Mouse (Mus musculus) ES-Bruce4 (cell line): Measurements from ENCODE around the gene Epx. TPM values are rescaled to one million over a fixed set of nuclear protein-coding genes. Genes with fewer than 3 reads are reported as not detected.

Experiments used
- H3K27ac ChIP-seq: 2 replicates; pipeline ENCODE4 v1.5.1; 2012; ENCODE audit warnings: low read length, inconsistent platforms; ENCODE audit not compliant: insufficient read depth
- H3K27me3 ChIP-seq: 2 replicates; pipeline ENCODE4 v1.6.1; 2012; ENCODE audit warnings: mild to moderate bottlenecking, low read length, inconsistent platforms; ENCODE audit not compliant: control insufficient read depth, poor library complexity, insufficient read depth, severe bottlenecking
- H3K36me3 ChIP-seq: 2 replicates; pipeline ENCODE4 v1.6.1; 2012; ENCODE audit warnings: inconsistent platforms, mild to moderate bottlenecking, low read length, moderate library complexity; ENCODE audit not compliant: control insufficient read depth, poor library complexity, insufficient read depth, severe bottlenecking
- H3K4me1 ChIP-seq: one replicate; pipeline ENCODE4 v1.8.1; 2011; ENCODE audit warnings: low read length; ENCODE audit not compliant: control insufficient read depth, insufficient read depth
- H3K4me3 ChIP-seq: 2 replicates; pipeline ENCODE4 v1.5.1; 2011; ENCODE audit warnings: low read depth, mild to moderate bottlenecking, low read length
- H3K9ac ChIP-seq: 2 replicates; pipeline ENCODE4 v1.6.1; 2012; ENCODE audit warnings: low read depth, mild to moderate bottlenecking, inconsistent platforms; ENCODE audit not compliant: poor library complexity, severe bottlenecking
- H3K9me3 ChIP-seq: replicated peaks from 2 replicates; pipeline ENCODE4 v1.6.1; 2012; ENCODE audit warnings: mild to moderate bottlenecking, low read length, inconsistent platforms; ENCODE audit not compliant: control insufficient read depth, poor library complexity, insufficient read depth, severe bottlenecking
- CTCF ChIP-seq: IDR thresholded peaks from one replicate; pipeline ENCODE4 v1.8.1; 2011; ENCODE audit warnings: low read depth, low read length
- EP300 ChIP-seq: IDR thresholded peaks from 2 replicates; pipeline ENCODE4 v1.6.1; 2011; ENCODE audit warnings: low read depth, low read length; ENCODE audit not compliant: insufficient read depth
- POLR2A ChIP-seq: IDR thresholded peaks from one replicate; pipeline ENCODE4 v1.8.1; 2011; ENCODE audit warnings: low read length; ENCODE audit not compliant: insufficient read depth
- polyA plus RNA-seq: library from polyadenylated mRNA; stranded (reverse); fragments of >200 nt; gene quantifications from 2 replicates; pipeline ENCODE4 v1.2.4, GENCODE M21; 2011; ENCODE audit warnings: low read depth; ENCODE audit not compliant: missing spikeins, insufficient read depth, insufficient read length

Gene Epx
- polyA plus RNA-seq, 1 experiment = not detected

GRCm38 (mm10) chr11:87892168-87892567 lies 16.8 kb upstream of the Epx start, which contains the start of gene Olfr462:
Gene Olfr462, minus strand, starts transcription at chr11:87892268.
- Histone ChIP-seq H3K27me3 (no peaks in the 10 kb centered on the region), H3K27ac (no peak within 1 kb of the TSS), H3K9ac (no peak within 1 kb of the TSS), H3K4me1 (no peaks in the 10 kb centered on the region), H3K9me3 (no peaks in the 10 kb centered on the region; the same call in 1 of the 2 replicates), H3K4me3 (no peak within 1 kb of the TSS), H3K36me3 (no peaks in the 10 kb centered on the region)
- no peak for TF ChIP-seq POLR2A
- TF ChIP-seq CTCF = no peak
- no peak for TF ChIP-seq EP300

- Histone ChIP-seq H3K4me1 (no peaks in the 10 kb centered on the region), H3K9ac (no peak overlapping the region), H3K4me3 (no peak overlapping the region), H3K27ac (no peak overlapping the region), H3K27me3 (no peaks in the 10 kb centered on the region), H3K9me3 (no peaks in the 10 kb centered on the region), H3K36me3 (no peaks in the 10 kb centered on the region)
- no peak for TF ChIP-seq CTCF
- no peak for TF ChIP-seq EP300
- no peak for TF ChIP-seq POLR2A
Observed at GRCm38 (mm10) chr11:87884856-87885255, 9.5 kb upstream of the Epx start.

- H3K27ac ChIP-seq = no peak overlapping the region
- H3K9me3 ChIP-seq = no peaks in the 10 kb centered on the region
- H3K27me3 ChIP-seq = no peaks in the 10 kb centered on the region
- H3K36me3 ChIP-seq = no peaks in the 10 kb centered on the region
- no peak overlapping the region for H3K4me3 ChIP-seq
- H3K9ac ChIP-seq = no peak overlapping the region
- H3K4me1 ChIP-seq = no peaks in the 10 kb centered on the region
- TF ChIP-seq CTCF (no peak), EP300 (no peak), POLR2A (no peak)
Observed at GRCm38 (mm10) chr11:87883493-87883892, 8.2 kb upstream of the Epx start.

GRCm38 (mm10) chr11:87881714-87882113 lies 6.4 kb upstream of the Epx start:
- Histone ChIP-seq H3K4me3 (no peak overlapping the region), H3K36me3 (no peaks in the 10 kb centered on the region), H3K27me3 (no peaks in the 10 kb centered on the region), H3K4me1 (no peaks in the 10 kb centered on the region), H3K9ac (no peak overlapping the region), H3K27ac (no peak overlapping the region), H3K9me3 (no peaks in the 10 kb centered on the region)
- TF ChIP-seq CTCF = no peak
- no peak for TF ChIP-seq EP300
- TF ChIP-seq POLR2A = no peak

- H3K9me3 ChIP-seq = no peaks in the 10 kb centered on the region
- H3K9ac ChIP-seq = no peak overlapping the region
Observed at GRCm38 (mm10) chr11:87879826-87880225, 4.5 kb upstream of the Epx start.

GRCm38 (mm10) chr11:87871766-87872165 lies 3.6 kb downstream of the Epx start:
- no peaks in the 10 kb centered on the region for H3K36me3 ChIP-seq
- TF ChIP-seq CTCF (no peak), EP300 (no peak), POLR2A (no peak)
- no peak overlapping the region for H3K27ac ChIP-seq
- H3K9me3 ChIP-seq = no peaks in the 10 kb centered on the region
- no peak overlapping the region for H3K4me3 ChIP-seq
- H3K27me3 ChIP-seq = no peaks in the 10 kb centered on the region
- no peak overlapping the region for H3K9ac ChIP-seq
- H3K4me1 ChIP-seq = no peaks in the 10 kb centered on the region

More at GRCm38 (mm10) chr11:87879826-87880225, 4.5 kb upstream of the Epx start:
- Histone ChIP-seq H3K4me3 (no peak overlapping the region), H3K27me3 (no peaks in the 10 kb centered on the region), H3K4me1 (no peaks in the 10 kb centered on the region), H3K27ac (no peak overlapping the region), H3K36me3 (no peaks in the 10 kb centered on the region)
- TF ChIP-seq POLR2A (no peak), EP300 (no peak), CTCF (no peak)
